Mouse (Mus musculus) MEL-GATA-1-ER (cell line): ENCODE data around the gene Gm6205.
"Not testable (repeated sequence)": the region's sequence is repeated elsewhere in the genome, so short reads cannot be mapped to it uniquely, and the experiment has no call there.

Experiments
- DNase-seq: peaks from one replicate; pipeline ENCODE4 v3.0.0-alpha.2; 2012; ENCODE audit warnings: low read depth; ENCODE audit errors: extremely low read depth

Gm6205 gene

GRCm38 (mm10) chr5:94648082-94648481 is at the start of gene Gm6205:
Gm6205 (plus strand) TSS chr5:94648382.
- DNase-seq, result not testable (repeated sequence)

DNA sequence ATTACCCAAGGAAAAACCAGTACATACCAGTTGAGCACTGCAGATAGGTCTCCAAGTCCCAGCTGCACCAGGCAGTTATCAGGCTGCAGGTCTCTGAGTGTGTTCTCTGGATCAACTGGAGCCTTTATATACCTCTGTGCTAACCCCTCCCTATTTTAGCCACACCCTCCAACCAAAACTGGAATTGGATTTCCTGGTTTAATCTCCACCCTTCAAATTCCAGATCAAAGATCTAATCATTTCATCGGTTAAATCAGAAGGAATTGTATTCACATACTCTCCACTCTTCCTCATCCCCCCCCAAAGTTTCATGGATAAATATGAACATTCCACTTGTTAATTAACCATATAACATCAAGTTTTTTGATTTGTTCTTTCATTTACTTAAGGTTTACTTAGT is 31.9 kb upstream of the Gm6205 start, which contains the start of gene Gm3147:
Gene Gm3147, minus strand, starts transcription at position 101 of the 400 bp plus-strand sequence.
- DNase-seq, result not testable (repeated sequence)

- not testable (repeated sequence) for DNase-seq
Measured at GRCm38 (mm10) chr5:94623679-94624078, 24.5 kb upstream of the Gm6205 start, which contains the start of gene Gm6509. Gm6509 (plus strand) TSS chr5:94623979.
